Mouse (Mus musculus) layer of hippocampus, adult 9-11 months (tissue): ENCODE data around the gene Il17ra.

ENCODE experiments used
- DNase-seq: peaks from one replicate; pipeline ENCODE4 v3.0.0; 2022

The Il17ra gene

DNA sequence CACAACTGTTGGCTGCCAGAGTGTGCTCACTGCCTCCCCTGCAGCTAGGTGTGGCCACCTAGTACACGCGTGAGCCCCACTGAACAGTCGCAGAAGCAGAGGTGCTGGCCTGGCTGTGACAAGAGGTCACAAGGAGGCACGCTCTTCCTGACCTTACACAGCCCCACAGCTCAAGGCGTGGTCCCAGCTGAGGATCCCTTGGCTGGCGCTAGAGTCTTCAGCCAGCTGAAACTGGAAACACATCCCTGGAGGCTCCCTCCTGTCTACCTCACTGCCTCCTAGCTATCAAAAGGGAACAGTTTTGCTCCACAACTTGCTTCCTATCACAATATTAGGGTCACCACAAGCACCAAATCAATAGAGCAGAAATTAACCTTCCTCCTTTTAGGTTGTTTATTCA is 48.2 kb downstream of the Il17ra start:
- no peak for DNase-seq

GRCm38 (mm10) chr6:120516422-120516821 is 53.4 kb downstream of the Il17ra start:
- DNase-seq = no peak

DNA sequence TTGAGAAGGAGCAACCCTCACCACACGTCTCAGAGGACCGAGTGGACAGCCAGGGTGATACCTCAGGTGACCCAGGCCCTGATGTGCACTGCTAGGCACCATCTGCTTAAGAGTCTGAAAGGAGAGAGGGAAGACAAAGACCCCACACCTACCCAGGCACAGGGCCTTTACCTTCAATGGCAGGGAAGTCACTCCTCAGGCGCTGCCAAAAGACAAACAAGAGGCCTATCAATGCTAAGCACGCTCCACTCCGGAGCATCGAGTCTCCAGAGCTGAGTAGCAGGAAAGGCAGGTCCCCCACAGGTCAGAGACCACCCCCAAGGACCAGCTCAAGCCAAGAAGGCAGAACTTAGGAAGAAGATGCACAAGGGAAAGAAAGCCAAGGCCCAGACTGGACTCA is 53.8 kb downstream of the Il17ra start:
- DNase-seq = no peak

GRCm38 (mm10) chr6:120517311-120517710 is 54.3 kb downstream of the Il17ra start:
- no peak for DNase-seq

- DNase-seq = no peak
Observed at GRCm38 (mm10) chr6:120519647-120520046, 56.6 kb downstream of the Il17ra start.

DNA sequence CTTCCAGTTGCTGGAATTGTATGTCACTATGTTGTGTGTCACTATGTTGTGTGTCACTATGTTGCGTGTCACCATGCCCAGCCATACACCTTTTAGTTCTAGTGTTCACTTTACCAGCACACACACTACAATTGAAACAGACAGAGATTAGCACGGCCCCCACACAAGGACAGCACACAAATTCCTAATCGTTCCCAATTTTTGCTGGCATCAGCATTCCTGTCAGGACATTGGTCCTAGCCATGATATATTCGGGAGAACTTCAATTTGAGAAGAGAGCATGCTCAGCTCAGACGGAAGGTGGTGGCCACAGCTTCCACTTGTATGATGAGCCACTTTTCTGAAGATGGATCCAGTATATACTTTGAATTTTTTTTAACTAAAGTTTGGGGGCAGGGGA is 61.7 kb downstream of the Il17ra start:
- no peak for DNase-seq

DNA sequence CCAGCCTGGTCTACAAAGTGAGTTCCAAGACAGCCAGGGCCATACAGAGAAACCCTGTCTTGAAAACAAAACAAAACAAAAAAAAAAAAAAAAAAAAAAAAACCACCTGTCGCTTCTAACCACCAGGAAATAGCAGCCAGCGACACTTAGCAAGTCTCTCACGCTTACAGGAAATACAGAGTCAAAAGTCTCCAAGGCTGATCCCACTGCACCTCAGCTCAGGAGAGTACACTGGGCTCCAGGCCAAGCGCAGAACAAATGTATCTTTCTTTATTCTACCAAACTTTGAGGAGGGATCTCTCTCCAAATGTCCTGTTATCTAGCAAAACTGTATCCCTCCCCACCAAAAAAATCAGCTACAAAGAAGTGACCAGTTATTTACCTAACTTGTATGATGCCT is 66.1 kb downstream of the Il17ra start:
- DNase-seq = no peak

DNA sequence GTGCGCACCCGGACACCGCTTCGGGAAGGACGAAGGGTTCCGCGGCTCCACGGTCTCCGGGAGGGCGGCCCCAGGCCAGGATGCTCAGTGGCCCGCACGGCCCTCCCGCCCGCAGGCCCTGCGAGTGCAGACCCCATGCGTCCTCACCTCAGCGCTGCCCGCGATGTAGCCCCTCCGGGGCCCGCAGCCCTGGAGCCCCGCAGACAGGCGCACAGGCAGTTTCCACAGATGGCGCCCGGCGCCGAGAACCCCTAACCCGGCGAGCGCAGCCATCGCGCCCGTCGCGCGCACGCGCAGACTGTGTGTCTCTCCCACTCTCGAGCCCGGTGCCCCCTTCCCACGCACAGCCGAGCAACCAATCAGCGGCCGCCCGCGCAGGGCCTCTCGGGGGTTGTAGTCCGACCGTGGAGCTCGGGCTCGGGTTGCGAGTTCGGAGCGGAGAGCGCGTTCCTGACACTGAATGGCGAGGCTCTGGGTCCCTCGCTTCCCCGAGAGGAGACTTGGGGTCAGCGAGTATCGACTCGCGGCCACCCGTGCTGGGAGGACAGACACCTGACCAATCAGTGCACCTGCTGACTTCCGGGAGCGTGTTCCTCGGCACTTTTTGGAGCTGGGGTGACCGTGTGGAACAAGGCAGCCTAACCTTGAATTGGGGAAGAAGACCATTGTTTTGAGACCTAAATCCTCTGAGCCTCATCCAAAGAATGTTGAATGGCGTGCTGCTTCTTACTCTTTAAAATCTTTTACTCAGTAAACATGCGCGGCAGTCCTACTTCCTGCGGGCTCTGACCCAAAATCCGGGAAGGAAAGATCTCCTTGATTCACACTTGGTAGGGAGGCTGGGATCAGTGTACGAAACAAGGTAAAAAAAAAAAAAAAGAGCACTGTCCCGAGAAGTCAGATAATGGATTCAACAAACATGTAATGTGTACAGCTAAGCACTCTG is 68.2 kb downstream of the Il17ra start, which contains the start of gene Hdhd5:
Gene Hdhd5, minus strand, starts transcription at position 300 of the 946 bp plus-strand sequence.
- peak; percentile 94 for DNase-seq

DNA sequence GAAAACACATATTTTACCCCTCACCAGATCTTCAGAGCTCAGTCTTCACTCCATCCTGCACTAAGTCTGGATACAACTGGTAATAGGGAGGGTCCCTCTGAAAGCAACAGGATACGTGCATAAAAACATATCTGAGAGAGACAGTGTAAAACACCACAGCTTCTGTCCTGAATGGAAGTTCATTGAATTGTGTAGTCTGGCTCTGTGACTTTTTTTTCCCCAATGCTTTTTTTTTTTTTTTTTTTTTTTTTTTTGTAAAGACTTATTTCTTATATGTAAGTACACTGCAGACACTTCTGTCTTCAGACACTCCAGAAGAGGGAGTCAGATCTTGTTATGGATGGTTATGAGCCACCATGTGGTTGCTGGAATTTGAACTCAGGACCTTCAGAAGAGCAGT is 69.5 kb downstream of the Il17ra start:
- DNase-seq = no peak

DNA sequence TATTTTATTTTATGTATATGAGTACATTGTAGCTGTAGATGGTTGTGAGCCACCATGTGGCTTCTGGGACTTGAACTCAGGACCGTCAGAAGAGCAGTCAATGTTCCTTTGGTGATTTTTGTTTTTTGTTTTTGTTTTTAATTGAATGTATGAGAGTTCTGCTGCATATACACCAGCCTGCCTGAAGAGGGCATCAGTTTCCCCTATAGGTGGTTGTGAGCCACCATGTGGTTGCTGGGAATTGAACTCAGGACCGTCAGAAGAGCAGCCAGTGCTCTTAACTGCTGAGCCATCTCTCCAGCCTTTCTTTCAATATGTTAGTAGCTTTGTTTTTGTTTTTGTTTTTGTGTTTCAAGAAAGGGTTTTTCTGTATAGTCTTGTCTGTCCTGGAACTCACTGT is 73.3 kb downstream of the Il17ra start:
- no peak for DNase-seq
